In genomic region chr15:11590542-11591116, GRCm38 (mm10) we compare ENCODE assay signal across 8 mouse cellular contexts.
DNase-seq lines count a peak whose midpoint lies in the region; ATAC-seq and TF ChIP-seq lines count a peak whose summit lies in the region.

No protein-coding gene starts in this region.

- H3K4me3 ChIP-seq in heart, embryonic 13.5 days: no peak overlapping the region
- no peak overlapping the region for H3K4me3 ChIP-seq in thymus, adult 2 months (ENCODE audit: control insufficient read depth, insufficient read depth, low read length)
- no peak overlapping the region for H3K4me3 ChIP-seq in heart, postnatal 0 days (ENCODE audit: low read depth, low read length)
- H3K4me3 ChIP-seq in neural tube, embryonic 15.5 days (replicated peaks): no peak overlapping the region

- no peak overlapping the region for H3K4me2 ChIP-seq in heart, embryonic 13.5 days
- no peak overlapping the region for H3K4me2 ChIP-seq in heart, postnatal 0 days (ENCODE audit: low read depth, low read length)
- H3K4me2 ChIP-seq in neural tube, embryonic 15.5 days: no peak overlapping the region

- WGBS in heart, embryonic 13.5 days: 29% methylated on average over 9 of the region's 9 CpGs
- 24% methylated on average over 9 of the region's 9 CpGs for WGBS in thymus, adult 2 months
- WGBS in heart, postnatal 0 days: 29% methylated on average over 9 of the region's 9 CpGs
- 55% methylated on average over 9 of the region's 9 CpGs for WGBS in neural tube, embryonic 15.5 days

- DNase-seq in heart, adult 11 months: no peak
- DNase-seq in thymus, adult 2 months: peak; percentile 2
- no peak for DNase-seq in thymus, postnatal 36 days
- DNase-seq in heart, postnatal 0 days (ENCODE audit: low spot score): peak; percentile 51
- no peak for DNase-seq in cerebellum, adult 9-10 months

- H3K9ac ChIP-seq in heart, embryonic 13.5 days: no peak overlapping the region
- no peak overlapping the region for H3K9ac ChIP-seq in heart, postnatal 0 days (replicated peaks; ENCODE audit: low read depth, low read length)
- no peak overlapping the region for H3K9ac ChIP-seq in neural tube, embryonic 15.5 days (replicated peaks)

- no peak for TF ChIP-seq EP300 in heart, postnatal 0 days (IDR thresholded peaks at IDR 0.05; ENCODE audit: low read depth)

- peak overlapping the region; percentile 73; the same call in 1 of the 2 replicates for H3K27ac ChIP-seq in heart, embryonic 13.5 days (replicated peaks)
- no peak overlapping the region for H3K27ac ChIP-seq in thymus, adult 2 months (ENCODE audit: control insufficient read depth, insufficient read depth, low read length)
- no peak overlapping the region for H3K27ac ChIP-seq in heart, postnatal 0 days (ENCODE audit: low read depth)
- H3K27ac ChIP-seq in neural tube, embryonic 15.5 days (replicated peaks): no peak overlapping the region

- no peaks in the 10 kb centered on the region for H3K9me3 ChIP-seq in heart, embryonic 13.5 days
- H3K9me3 ChIP-seq in heart, postnatal 0 days (replicated peaks; ENCODE audit: control insufficient read depth, low read length): no peaks in the 10 kb centered on the region
- H3K9me3 ChIP-seq in neural tube, embryonic 15.5 days (replicated peaks): no peaks in the 10 kb centered on the region

- ATAC-seq in heart, embryonic 13.5 days (ENCODE audit: extremely low read depth, insufficient number of reproducible peaks, low FRiP score, low TSS enrichment): no peak
- 0 out of 2 replicates have a peak, but pooled peaks have one; percentile 49 for ATAC-seq in heart, postnatal 0 days (ENCODE audit: insufficient read depth, low read depth)
- peak; percentile 68; the same call in 1 of the 2 replicates for ATAC-seq in neural tube, embryonic 15.5 days (ENCODE audit: low FRiP score)
- ATAC-seq in erythroid progenitor cell, adult 5-6 weeks (replicated peaks; ENCODE audit: low FRiP score, poor library complexity, severe bottlenecking): no peak

- H3K36me3 ChIP-seq in heart, embryonic 13.5 days: no peaks in the 10 kb centered on the region
- no peaks in the 10 kb centered on the region for H3K36me3 ChIP-seq in thymus, adult 2 months (ENCODE audit: control insufficient read depth, insufficient read depth, low read length)
- H3K36me3 ChIP-seq in heart, postnatal 0 days (replicated peaks; ENCODE audit: control insufficient read depth, insufficient read depth, low read length): no peaks in the 10 kb centered on the region
- no peaks in the 10 kb centered on the region for H3K36me3 ChIP-seq in neural tube, embryonic 15.5 days

- H3K27me3 ChIP-seq in heart, embryonic 13.5 days (replicated peaks): no peaks in the 10 kb centered on the region
- H3K27me3 ChIP-seq in thymus, adult 2 months (ENCODE audit: control insufficient read depth, insufficient read depth, low read length): no peaks in the 10 kb centered on the region
- H3K27me3 ChIP-seq in heart, postnatal 0 days (ENCODE audit: control insufficient read depth, insufficient read depth, low read length): no peaks in the 10 kb centered on the region
- no peaks in the 10 kb centered on the region for H3K27me3 ChIP-seq in neural tube, embryonic 15.5 days (replicated peaks)

- no peak for TF ChIP-seq CTCF in thymus, adult 2 months (IDR thresholded peaks at IDR 0.05; ENCODE audit: borderline replicate concordance, control insufficient read depth, extremely low read depth, insufficient read depth, low read length, poor library complexity)
- TF ChIP-seq CTCF in heart, postnatal 0 days (IDR thresholded peaks at IDR 0.05; ENCODE audit: low read depth): peak; percentile 60

- TF ChIP-seq POLR2A in thymus, adult 2 months (IDR thresholded peaks at IDR 0.05; ENCODE audit: control insufficient read depth, extremely low read depth, insufficient read depth, low read length, poor library complexity): no peak

- H3K4me1 ChIP-seq in heart, embryonic 13.5 days: peaks cover 7% of the 10 kb centered on the region; the same call in 1 of the 2 replicates
- no peaks in the 10 kb centered on the region for H3K4me1 ChIP-seq in thymus, adult 2 months (replicated peaks; ENCODE audit: control insufficient read depth, insufficient read depth, low read length)
- H3K4me1 ChIP-seq in heart, postnatal 0 days (ENCODE audit: control insufficient read depth, insufficient read depth): no peaks in the 10 kb centered on the region
- no peaks in the 10 kb centered on the region for H3K4me1 ChIP-seq in neural tube, embryonic 15.5 days

Comparison
In these comparisons a context has a peak if more than half of its experiments do, and no peak if none do; other contexts are left out.
1. ATAC-seq: peak in heart, postnatal 0 days (single experiment) and neural tube, embryonic 15.5 days (single experiment); none in heart, embryonic 13.5 days (single experiment) and erythroid progenitor cell, adult 5-6 weeks (single experiment).
2. DNase-seq: peak in thymus, adult 2 months (single experiment) and heart, postnatal 0 days (single experiment); none in heart, adult 11 months (single experiment), thymus, postnatal 36 days (0 of 2) and cerebellum, adult 9-10 months (single experiment).